Mouse (Mus musculus): ENCODE data around the gene Gmds. TPM values are rescaled to one million over a fixed set of nuclear protein-coding genes. Genes with fewer than 3 reads are reported as not detected.

The Gmds gene
- polyA plus RNA-seq, 2 experiments from 2014 or later, result 19.2 to 22.4 TPM

DNA sequence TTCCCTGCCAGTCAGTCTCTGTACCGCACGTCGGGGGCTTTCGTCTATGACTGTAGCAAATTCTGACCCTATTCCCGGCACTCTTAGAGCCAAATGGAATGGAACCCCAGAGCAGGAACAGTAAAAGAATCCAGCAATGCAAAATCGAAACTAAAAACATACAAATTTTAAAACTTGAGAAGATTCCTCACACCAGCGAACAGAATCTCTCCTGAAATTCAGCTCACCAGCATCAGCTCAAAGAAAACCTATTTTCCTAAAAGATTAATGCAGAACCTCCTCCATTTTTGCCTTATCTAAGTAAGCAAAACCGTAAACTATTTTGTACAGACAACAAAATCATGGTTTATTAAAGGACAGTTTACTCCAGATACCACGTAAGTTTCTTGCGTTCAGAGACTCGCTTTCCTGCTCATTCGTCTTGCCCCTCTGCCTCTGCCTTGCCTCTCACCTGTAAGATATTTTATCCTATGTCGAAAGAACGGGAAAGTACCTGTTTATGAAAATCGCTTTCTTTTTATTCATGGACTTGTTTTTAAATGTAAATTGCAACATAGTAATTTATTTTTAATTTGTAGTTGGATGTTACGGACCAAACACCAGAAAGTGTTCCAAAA, 529.6 kb downstream of the Gmds start:
- ATAC-seq, result no peak

DNA sequence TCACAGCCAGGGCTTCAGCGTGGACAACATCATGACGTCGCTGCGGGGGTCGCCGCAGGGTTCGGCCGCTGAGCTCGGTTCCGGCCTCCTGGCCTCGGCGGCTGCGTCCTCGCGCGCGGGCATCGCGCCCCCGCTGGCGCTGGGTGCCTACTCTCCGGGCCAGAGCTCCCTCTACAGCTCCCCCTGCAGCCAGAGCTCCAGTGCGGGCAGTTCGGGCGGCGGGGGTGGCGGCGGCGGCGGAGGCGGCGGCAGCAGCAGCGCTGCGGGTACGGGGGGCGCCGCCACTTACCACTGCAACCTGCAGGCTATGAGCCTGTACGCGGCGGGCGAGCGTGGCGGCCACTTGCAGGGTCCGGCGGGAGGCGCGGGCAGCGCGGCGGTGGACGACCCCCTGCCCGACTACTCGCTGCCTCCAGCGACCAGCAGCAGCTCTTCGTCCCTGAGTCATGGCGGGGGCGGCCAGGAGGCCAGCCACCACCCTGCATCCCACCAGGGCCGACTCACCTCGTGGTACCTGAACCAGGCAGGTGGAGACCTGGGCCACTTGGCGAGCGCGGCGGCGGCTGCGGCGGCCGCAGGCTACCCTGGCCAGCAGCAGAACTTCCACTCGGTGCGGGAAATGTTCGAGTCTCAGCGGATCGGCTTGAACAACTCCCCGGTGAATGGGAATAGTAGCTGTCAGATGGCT, 530.3 kb downstream of the Gmds start:
- no peak for ATAC-seq

DNA sequence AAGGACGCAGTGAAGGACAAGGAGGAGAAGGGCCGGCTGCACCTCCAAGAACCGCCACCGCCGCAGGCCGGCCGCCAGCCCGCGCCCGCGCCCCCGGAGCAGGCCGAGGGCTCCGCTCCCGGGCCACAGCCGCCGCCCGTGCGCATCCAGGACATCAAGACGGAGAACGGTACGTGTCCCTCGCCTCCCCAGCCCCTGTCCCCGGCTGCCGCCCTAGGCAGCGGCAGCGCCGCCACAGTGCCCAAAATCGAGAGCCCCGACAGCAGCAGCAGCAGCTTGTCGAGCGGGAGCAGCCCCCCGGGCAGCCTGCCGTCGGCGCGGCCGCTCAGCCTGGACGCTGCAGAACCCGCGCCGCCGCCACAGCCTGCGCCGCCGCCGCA, 530.8 kb downstream of the Gmds start:
- ATAC-seq, result no peak

DNA sequence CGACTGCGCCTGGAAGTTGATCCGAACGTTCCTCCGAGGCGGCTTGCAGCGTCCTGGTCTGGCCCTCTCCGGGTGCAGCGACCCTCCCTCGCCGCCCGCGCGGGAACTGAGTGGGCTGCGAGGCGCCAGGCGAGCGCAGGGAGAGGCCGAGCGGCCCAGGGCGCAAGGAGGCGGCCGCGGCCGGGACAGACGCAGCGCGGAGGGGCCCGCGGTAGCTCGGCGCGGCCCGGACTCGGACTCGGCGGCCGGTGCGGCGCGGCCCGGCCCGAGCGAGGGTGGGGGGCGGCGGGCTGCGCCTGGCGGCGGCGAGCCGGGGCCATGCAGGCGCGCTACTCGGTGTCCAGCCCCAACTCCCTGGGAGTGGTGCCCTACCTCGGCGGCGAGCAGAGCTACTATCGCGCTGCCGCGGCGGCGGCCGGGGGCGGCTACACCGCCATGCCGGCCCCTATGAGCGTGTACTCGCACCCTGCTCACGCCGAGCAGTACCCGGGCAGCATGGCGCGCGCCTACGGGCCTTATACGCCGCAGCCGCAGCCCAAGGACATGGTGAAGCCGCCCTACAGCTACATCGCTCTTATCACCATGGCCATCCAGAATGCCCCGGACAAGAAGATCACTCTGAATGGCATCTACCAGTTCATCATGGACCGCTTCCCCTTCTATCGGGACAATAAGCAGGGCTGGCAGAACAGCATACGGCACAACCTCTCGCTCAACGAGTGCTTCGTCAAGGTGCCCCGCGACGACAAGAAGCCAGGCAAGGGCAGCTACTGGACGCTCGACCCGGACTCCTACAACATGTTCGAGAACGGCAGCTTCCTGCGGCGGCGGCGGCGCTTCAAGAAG, 531.4 kb downstream of the Gmds start:
- ATAC-seq, result no peak

DNA sequence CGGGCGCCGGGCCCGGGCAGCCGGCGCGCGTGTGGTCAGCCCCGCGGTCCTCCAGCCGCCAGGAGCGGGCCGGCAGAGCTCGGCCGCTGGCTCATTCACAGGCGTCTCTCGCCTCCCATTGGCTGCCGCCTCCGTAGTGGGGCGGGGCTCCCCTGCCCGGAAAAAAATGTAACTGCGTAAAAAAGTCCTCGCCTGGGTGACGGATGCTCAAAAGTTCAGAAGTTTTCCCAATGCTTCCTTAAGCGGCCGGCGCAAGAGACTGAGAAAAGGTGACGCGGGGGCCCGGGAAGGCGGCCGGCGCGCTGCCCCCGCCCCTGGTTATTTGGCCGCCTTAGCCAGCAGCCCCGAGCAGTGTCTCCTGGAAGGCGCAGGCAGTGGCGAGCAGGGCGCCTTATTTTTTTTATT, 532.1 kb downstream of the Gmds start, which contains the start of gene Foxc1:
Foxc1 (plus strand) TSS at position 206 of the 405 bp plus-strand sequence.
- ATAC-seq, result no peak

DNA sequence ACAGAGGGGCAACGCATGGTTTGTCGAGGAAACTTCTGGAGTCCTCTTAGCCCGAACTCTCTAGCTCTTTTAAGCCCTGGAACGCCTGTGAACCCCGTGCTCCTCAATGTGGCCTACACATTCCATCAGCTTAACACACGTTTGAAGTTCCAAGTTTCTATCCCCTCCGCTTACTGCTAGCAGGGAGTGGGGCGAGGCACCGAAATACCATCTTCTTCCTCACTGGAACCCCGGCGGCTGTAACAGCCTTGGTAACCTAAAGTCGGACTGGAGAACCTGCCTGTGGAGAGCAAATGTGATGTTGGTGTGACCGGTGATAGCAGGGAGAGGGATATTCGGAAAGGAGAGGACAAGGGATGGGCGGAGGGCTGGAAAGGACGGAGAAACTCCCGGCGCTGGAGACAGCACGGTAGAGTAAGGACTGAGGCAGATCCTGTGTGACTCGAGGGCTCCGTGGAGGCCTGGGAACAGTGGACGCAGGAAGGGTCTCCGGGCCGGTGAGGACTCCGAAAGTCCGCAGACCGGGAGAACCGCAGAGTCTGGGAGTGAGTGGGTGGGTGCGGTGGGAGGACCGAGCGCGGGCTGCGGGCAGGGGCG, 532.6 kb downstream of the Gmds start:
- no peak for ATAC-seq

DNA sequence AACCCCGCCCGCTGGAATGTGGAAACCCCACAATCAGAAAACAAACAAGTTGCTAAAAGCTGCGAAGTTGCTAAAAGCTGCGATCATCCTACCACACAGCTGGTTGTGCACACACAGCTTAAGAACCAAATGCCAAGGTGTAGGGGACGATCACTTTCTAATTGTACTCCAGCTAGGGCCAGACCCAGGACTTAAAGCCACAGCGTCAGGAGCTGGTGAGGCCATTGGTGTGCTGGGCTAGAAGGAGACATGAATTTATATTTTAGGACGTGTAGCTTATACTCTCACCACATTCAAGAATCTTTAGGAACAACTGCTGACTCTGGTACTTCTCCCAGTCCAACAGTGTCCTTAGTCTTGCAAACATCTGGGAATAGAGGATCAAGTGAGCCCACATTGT, 534.0 kb downstream of the Gmds start:
- no peak for ATAC-seq

DNA sequence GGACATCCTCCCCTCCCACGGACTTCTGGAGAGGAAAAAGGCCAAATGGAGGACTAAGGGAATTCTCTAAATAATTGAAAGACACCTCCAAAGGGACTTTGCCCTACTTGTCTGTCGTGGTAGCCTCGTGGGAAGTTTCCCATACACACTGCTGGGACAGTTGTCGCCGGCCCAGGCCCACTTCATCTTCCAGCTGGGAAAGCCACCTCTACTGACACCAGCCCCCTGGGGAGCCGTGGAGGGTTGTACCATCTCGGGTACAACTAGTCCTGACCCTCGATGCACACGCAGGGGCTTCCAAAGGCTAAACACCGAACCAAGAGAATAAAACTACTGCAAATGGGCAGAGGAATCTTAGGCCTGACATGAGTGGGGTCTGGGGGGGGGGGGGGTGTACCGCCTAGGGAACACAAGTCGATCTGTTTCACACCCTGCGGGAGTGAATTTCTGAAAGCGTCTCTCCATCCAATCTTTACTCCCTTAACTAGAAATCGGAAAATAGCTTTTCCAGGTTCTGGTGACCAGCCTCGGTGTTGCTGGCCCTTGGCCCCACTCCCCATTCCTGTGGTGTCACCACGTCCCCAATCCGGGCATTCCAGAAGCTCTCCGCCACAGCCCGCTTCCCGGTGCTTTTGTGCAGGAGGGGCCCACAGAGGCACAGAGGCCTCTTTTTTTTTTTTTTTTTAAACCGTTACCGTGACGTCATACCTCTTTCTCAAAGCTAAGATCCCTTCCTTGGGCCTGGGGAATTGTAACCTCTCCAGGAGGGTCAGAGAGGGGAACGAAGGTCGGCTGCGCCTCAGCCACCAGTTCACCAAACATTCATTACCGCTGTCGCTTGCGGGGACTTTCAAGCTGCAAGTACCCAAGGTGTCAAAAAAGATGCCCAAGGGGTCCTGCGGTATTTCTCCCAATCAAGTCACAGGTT, 535.1 kb downstream of the Gmds start:
- no peak for ATAC-seq

DNA sequence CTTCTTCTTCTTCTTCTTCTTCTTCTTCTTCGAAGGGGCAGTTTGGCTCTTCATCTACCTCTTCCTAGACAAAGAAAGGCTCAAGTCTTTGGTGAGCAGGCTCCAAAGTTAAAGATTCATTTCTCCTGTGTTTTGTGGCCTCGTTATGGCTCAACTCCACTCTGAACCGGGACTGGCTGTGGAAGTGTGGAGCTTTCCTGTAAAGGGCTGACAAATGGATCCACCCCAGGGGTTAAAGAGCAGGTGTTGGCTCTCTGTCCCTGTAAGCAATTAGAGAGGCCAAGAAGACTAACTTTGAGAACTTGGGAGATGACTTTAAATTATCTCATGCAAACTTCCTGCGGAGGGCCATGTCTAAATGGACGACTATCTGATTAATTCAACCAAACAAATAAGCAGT, 536.1 kb downstream of the Gmds start:
- ATAC-seq, result no peak

DNA sequence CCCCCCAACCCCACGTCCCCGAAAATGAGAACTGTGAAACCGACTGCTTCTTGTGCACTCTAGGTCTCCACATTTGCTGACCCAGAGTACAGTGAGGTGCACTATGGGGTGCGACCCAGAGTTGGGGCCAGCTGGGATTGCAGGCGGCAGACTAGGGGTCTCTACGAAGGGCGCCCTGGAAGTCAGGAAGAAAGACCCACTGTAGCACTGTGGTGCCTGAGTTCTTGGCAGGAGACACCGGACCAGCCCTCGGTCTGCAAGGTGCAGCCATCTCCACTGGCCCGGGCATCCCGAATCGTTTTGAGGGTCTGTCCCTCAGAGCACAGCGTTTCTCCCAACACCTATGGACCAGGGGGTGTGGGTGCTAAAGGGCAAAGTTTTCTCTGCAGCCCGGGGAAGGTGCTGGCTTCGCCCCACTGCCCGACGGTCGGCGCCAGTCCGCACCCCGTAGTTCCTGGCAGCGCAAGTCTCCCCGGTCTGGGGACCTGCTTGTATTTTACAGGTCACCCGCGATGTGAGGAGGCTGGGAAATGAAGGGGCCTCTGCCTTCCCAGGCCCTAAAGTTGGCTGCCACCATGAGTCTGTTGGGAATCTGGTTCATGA, 536.7 kb downstream of the Gmds start:
- ATAC-seq, result no peak

DNA sequence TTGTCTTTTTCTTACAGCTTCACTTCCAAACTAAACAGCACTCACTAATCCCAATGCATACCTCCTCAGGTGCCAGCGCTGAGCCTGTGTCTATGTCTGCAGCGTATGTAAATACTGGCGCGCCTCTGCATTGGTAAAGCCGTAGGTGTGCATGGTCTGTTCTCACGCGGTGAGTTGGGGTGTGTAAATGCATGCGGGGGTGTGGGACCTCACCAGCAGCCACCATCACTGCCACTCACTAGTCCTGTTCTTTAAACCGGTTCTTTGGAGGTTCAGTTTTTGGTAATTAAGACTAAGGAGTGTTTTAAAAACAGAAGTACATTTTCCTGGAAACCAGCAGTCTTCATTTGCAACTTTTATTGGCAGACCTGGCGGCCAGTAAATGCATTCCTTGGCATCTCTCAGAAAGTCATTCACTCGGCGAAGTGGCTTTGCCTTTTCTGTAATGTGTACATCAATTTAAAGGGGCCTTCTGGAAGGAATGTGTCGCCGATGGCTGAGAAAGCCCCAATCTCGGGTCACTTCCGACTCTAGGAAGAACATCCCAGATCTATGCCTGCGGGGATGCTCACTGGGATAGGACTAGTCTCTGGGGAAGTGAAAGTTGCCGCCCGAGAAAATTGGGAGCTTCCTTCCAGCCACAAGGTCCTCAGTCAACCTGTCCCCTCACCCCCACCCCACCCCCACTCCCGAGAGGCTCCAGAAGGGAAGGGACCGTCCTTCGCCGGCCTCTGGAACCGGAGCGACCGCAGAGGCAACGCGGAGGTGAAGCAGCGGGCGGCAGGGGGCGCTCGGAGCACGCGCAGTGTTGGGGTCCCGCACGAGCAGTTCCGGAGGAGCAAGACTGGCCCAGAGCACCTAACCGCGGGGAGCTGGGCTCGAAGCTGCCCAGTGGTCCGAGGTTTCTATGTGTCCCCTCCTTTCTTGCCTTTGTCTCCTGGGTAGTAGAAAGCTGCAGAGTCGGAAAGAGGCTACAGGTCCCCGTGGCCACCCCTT, 537.7 kb downstream of the Gmds start:
- peak; percentile 65 for ATAC-seq

DNA sequence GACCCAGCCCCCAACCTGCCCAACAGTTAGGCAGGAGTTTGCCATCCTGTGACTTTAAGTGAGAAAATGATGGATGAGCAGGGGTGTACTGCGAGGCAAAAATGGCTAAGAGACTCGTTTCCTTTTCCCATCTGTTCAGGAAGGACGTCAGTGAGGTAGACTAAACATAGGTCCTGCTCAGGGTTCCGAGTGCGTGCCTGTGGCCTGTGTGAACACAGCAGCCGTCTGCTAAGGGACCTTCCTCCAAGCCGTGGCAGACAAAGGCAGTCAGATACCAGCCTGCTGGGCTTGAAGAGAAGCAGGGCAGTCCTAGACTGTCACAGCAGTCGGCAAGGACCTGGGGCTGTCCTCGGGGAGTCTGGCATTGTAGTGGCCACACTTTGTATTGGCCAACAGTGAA, 540.5 kb downstream of the Gmds start:
- no peak for ATAC-seq

DNA sequence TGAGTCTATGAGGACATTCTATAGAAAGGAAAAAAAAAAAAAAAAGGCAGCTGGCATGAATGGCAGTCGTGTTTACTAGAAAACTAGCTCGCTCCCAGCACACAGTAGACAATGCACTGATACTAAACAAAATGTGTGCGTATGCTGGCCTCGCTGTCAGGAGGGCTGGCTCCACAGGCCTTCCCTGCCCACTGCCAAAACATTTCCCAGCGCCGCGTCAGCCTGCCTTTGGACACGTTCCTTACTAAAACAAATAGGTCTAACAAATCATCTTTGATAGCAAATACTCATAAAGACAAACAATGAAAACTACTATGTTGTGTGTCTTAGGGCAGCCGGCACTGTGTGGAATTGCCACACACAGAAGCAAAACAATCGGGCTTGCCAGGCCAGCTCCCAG, 541.2 kb downstream of the Gmds start:
- no peak for ATAC-seq

DNA sequence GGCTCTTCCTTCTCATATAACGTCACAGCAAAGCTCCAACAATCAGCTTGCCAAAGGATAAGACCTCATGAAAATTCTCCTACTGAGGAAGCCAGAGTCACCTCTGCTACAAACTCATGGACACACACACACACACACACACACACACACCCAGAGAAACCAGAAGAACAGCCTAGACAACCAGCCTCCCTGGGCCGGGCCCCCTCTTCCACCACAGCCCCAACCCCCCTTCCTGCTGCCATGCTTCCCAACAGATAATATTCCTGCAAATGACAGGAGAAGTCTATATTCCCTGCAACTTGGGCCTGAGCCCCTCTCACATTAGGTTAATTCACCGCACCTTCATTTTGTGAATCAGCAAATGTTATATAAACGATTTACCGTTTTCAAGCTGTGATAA, 545.4 kb downstream of the Gmds start:
- no peak for ATAC-seq

DNA sequence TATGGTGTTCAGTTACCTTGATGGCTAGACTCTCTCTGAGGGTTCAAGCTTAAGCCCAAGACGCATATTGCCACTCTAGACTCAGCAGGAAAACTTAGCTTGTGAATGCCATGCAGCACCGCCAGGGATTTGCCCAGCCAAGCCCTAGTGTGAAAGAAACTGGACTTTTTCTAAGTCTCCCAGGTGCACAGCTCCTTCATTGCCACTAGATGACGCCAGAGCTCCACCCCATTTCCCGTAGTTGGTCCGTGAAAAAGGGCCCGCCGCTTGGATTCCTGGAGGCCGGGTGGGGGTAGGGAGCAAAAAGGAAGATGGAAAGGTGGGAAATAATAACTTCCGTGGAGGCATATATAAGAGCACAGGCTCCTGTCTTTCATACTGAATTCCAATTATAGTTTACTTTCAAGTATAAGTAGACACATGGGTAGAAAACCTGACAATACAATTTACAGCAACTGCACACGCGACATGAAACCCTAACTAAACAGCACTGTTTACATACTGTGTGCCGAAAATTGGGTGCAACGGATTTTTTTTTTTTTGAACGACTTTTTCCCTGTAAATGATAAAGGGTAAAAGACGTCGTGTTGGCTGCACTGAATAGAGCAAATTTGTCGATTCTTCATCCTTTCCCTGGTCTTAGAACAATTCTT, 545.9 kb downstream of the Gmds start:
- no peak for ATAC-seq

DNA sequence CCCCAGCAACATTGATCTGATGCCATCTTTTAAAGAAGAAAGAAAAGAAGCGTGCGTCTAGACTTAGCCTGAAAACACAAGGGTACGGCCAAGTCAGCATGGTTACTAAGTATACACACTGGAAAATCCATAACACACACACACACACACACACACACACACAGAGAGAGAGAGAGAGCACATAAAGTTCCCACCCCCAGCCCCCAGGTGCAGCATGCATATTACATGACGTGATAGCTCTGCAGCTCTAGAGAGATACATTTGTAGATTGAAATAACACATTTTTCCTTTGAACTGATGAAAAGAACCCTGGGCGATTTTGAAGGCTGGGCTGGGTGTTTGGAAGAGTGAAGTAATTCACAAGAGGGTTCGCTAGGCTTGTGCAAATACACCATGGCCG, 553.8 kb downstream of the Gmds start:
- ATAC-seq, result no peak

DNA sequence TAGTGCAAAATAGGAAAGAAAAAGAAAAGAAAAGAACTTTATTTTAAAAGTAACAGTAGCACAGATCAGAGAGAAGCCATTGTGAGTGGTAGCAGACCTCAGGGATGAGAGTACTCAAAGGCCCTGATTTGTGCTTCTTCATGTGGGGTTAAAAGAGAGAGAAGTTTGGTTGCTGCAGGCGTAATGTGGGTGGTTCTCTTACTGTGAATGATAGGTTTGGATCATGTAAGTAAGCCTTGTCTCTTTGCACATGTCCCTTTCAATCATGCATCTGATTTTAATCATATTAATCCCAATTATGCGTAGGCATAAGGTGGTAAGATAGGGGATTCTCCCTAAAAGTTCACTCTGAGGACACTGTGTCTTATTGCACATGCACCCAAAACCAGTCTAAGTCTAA, 556.5 kb downstream of the Gmds start:
- ATAC-seq, result no peak

DNA sequence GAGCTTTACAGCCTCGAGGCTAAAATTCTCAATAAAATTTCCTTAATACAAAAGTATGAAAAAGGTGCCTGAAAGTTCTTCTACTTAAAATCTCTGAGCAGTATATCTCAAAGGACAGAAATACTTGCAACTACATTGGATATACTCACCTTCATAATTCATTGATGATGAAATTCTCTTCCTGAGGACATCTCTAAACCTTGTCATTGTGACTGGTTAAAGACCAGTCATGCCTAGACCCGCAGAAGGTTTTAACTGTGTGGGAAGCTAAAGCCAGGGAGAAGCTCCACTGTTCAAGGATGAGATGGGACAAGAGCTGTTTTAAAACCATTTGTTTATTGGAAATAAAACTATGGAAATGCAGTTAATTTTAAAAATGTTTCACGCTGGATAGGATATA, 558.2 kb downstream of the Gmds start:
- ATAC-seq, result no peak

DNA sequence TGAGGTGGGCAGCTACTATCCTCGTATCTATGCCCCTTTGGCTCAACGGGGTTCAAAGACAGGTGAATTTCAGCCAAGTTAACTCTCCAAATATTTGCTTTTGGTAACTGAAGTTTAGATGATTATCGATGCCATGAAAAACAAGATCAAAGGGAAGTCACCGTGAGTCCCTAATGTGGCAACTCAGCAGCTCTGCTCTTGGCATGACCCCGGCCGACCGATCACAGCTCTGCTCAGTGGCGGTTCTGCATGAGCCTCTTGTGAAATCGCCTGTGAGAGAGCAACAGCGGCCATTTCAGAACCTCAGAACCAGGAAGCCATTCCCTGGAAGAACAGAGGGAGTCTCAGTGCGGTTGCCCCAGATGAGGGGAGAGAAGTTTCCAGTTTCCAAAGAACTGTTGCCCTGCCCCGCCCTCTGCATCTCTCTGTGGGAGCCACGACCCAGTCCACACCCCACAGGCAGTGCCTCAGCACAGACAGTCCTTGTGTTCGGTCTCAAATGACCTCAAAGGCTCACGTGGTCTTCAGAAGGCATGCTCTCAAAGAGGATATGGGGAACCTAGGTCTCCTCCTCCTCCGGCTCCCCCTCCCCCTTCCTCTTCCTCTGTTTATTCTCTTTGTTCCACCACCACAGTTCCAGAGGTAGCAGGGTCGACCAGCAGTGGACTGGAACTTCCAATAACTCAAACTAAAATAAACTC, 559.1 kb downstream of the Gmds start:
- no peak for ATAC-seq

Measured in activated CD4-positive, CD25-positive, alpha-beta regulatory T cell, adult 4 months (primary cell).